Comparison of ENCODE assay signal across 14 mouse cellular contexts in the genomic region with DNA sequence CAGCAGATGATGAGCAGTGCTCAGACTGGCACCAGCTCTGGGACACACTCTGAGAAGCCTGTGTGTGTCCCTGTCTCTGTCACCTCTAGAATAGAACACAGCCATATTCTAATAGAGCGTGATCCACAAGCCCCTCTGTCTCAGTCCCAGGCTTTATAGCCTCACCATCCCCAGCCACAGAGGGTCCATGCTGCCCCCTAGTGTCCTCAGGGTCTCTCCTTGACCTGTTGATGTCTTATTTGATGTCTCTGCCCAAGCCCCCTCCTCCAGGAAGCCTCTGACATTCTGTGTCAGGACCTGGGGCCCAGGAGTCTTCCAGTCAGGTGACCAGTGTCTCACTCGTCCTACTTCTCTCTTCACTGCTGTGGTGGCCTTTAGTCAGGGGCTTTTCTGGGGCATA.
"Had no signal": no experiment of that assay in that cellular context is flagged by ENCODE, and none has a peak within 500 bp of the region (broad histone marks: within the 10 kb centered on the region; RNA-seq: fewer than 3 reads in every experiment).

No protein-coding gene starts in this region.

- H3K27ac ChIP-seq: limb, embryonic 12.5 days; liver, embryonic 15.5 days; midbrain, embryonic 10.5 days had no signal

- H3K4me2 ChIP-seq: limb, embryonic 12.5 days; liver, embryonic 15.5 days had no signal

- H3K4me3 ChIP-seq: limb, embryonic 12.5 days; liver, embryonic 15.5 days; midbrain, embryonic 10.5 days had no signal

- H3K36me3 ChIP-seq: limb, embryonic 12.5 days; liver, embryonic 15.5 days; midbrain, embryonic 10.5 days had no signal

- DNase-seq: kidney, adult 9 months; kidney, postnatal 10 days; kidney, postnatal 4 days; lung, adult 2 months; lung, postnatal 36 days; midbrain, embryonic 14.5 days; right cerebral cortex, adult 18-20 months; right cerebral cortex, postnatal 25 days; thymus, postnatal 36 days had no signal

- ATAC-seq: intestine, postnatal 0 days; lung, postnatal 0 days had no signal

- H3K4me1 ChIP-seq: liver, embryonic 15.5 days had no signal

- H3K9me3 ChIP-seq: liver, embryonic 15.5 days had no signal

- H3K9ac ChIP-seq: limb, embryonic 12.5 days; liver, embryonic 15.5 days had no signal
